Mouse (Mus musculus) intestine, embryonic 16.5 days (tissue): ENCODE measurements around the gene Asb6. TPM values are rescaled to one million over a fixed set of nuclear protein-coding genes. Genes with fewer than 3 reads are reported as not detected.
A peak's percentile ranks its signal among the peaks of the same experiment; 100 is the strongest.

Source experiments
- ATAC-seq: fragments of 200-750 bp; cut with Nextera tagmentation; 2 replicates; pipeline ENCODE4 v1.8.0; 2017; ENCODE audit warnings: moderate TSS enrichment, moderate library complexity
- H3K27ac ChIP-seq: fragments of 300-500 bp; sonication (generic); 2 replicates; pipeline ENCODE4 v1.5.1; 2014; ENCODE audit warnings: mild to moderate bottlenecking, low read length
- H3K27me3 ChIP-seq: fragments of 300-500 bp; sonication (generic); replicated peaks from 2 replicates; pipeline ENCODE4 v1.6.1; 2014; ENCODE audit warnings: low read length, control low read depth, mixed read lengths; ENCODE audit not compliant: control insufficient read depth, insufficient read depth
- H3K36me3 ChIP-seq: fragments of 300-500 bp; sonication (generic); 2 replicates; pipeline ENCODE4 v1.6.1; 2014; ENCODE audit warnings: low read length, control low read depth; ENCODE audit not compliant: control insufficient read depth, insufficient read depth
- H3K4me1 ChIP-seq: fragments of 300-500 bp; sonication (generic); 2 replicates; pipeline ENCODE4 v1.6.1; 2014; ENCODE audit warnings: low read length, control low read depth, mixed read lengths; ENCODE audit not compliant: control insufficient read depth, insufficient read depth
- H3K4me2 ChIP-seq: fragments of 300-500 bp; sonication (generic); 2 replicates; pipeline ENCODE4 v1.6.1; 2014; ENCODE audit warnings: low read depth, low read length, control low read depth
- H3K4me3 ChIP-seq: fragments of 300-500 bp; sonication (generic); 2 replicates; pipeline ENCODE4 v1.5.1; 2014; ENCODE audit warnings: mild to moderate bottlenecking, low read length
- H3K9ac ChIP-seq: fragments of 300-500 bp; sonication (generic); 2 replicates; pipeline ENCODE4 v1.6.1; 2014; ENCODE audit warnings: low read depth, low read length
- H3K9me3 ChIP-seq: fragments of 300-500 bp; sonication (generic); 2 replicates; pipeline ENCODE4 v1.6.1; 2016; ENCODE audit warnings: low read length, control low read depth; ENCODE audit not compliant: control insufficient read depth
- WGBS: fragments of 180-500 bp; shearing (Covaris S2); extraction: QIAGEN DNeasy Blood & Tissue Kit; methylation state at CpG from one replicate; pipeline ENCODE4 v1.1.7; 2014; 5-methylcytosine and 5-hydroxymethylcytosine counted together
- polyA plus RNA-seq: library from polyadenylated mRNA; unstranded; fragments of >200 nt; fragmentation: Nextera tagmentation; extraction: Ambion mirVana; gene quantifications from 2 replicates; pipeline ENCODE4 v1.2.1, GENCODE M21; 2015

The Asb6 gene
- 24.0 and 24.5 TPM in 2 replicates for polyA plus RNA-seq

DNA sequence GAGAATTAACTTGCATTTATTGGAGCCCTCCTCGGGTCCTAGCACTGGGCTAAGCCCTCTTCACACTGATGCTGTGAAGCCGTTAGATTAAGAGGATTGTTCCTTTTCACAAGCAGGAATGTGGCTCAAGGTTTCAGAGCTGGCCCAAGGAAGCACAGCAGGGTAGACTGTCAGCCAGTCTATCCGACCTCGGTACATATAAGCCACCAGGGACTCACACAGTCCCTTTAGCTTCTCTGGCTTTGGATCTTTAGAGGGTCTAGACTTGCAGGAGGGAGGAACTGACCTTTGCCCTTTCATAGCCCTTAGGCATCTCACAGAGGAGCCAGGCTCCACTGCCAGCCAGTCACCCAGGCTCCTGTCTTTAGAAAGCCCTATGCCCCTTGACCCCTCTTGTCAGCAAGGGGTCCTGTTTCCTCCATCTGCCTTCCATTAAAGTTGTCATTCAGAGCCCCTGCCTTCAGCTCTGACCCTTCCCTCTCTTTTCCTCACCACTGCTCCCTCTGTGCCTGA lies at the start of gene Asb6:
Gene Asb6 (minus strand): TSS at position 51 of the 513 bp plus-strand sequence.
- Histone ChIP-seq H3K4me1 (peaks cover 10% of the 10 kb centered on the region), H3K27ac (no peak within 1 kb of the TSS), H3K9me3 (no peaks in the 10 kb centered on the region), H3K27me3 (no peaks in the 10 kb centered on the region), H3K4me2 (no peak within 1 kb of the TSS), H3K9ac (no peak within 1 kb of the TSS), H3K36me3 (peaks cover 2% of the 10 kb centered on the region), H3K4me3 (no peak within 1 kb of the TSS)
- ATAC-seq = no peak
- WGBS = 26% methylated on average over 4 of the region's 4 CpGs

GRCm38 (mm10) chr2:30879481-30879880 lies 49.3 kb upstream of the Asb6 start:
- Histone ChIP-seq H3K4me1 (no peaks in the 10 kb centered on the region), H3K27ac (no peak overlapping the region), H3K4me3 (no peak overlapping the region), H3K4me2 (no peak overlapping the region), H3K9me3 (no peaks in the 10 kb centered on the region), H3K9ac (no peak overlapping the region), H3K27me3 (0 out of 2 replicates have a peak, but pooled peaks cover 2% of the 10 kb centered on the region), H3K36me3 (no peaks in the 10 kb centered on the region)
- ATAC-seq = no peak
- 89% methylated on average over 15 of the region's 15 CpGs for WGBS

- no peaks in the 10 kb centered on the region for H3K4me1 ChIP-seq
- H3K27ac ChIP-seq = no peak overlapping the region
- no peak overlapping the region for H3K4me3 ChIP-seq
- 0 out of 2 replicates have a peak, but pooled peaks cover 2% of the 10 kb centered on the region for H3K27me3 ChIP-seq
- H3K36me3 ChIP-seq = no peaks in the 10 kb centered on the region
- no peak overlapping the region for H3K4me2 ChIP-seq
- WGBS = 58% methylated on average over 11 of the region's 11 CpGs
- ATAC-seq = no peak
- H3K9ac ChIP-seq = no peak overlapping the region
- no peaks in the 10 kb centered on the region for H3K9me3 ChIP-seq
These were observed 45.7 kb upstream of the Asb6 start for GRCm38 (mm10) chr2:30875621-30876432.

GRCm38 (mm10) chr2:30875096-30875495 lies 45.0 kb upstream of the Asb6 start:
- Histone ChIP-seq H3K4me3 (no peak overlapping the region), H3K9me3 (no peaks in the 10 kb centered on the region), H3K4me1 (no peaks in the 10 kb centered on the region), H3K4me2 (no peak overlapping the region), H3K9ac (no peak overlapping the region), H3K36me3 (no peaks in the 10 kb centered on the region), H3K27me3 (0 out of 2 replicates have a peak, but pooled peaks cover 2% of the 10 kb centered on the region), H3K27ac (no peak overlapping the region)
- no peak for ATAC-seq
- WGBS = 68% methylated on average over 7 of the region's 7 CpGs

- H3K27ac ChIP-seq = no peak overlapping the region
- no peaks in the 10 kb centered on the region for H3K9me3 ChIP-seq
- H3K4me3 ChIP-seq = no peak overlapping the region
- H3K4me2 ChIP-seq = no peak overlapping the region
- H3K4me1 ChIP-seq = no peaks in the 10 kb centered on the region
- WGBS = 51% methylated on average over 10 of the region's 10 CpGs
- H3K27me3 ChIP-seq = 0 out of 2 replicates have a peak, but pooled peaks cover 2% of the 10 kb centered on the region
- H3K36me3 ChIP-seq = no peaks in the 10 kb centered on the region
- H3K9ac ChIP-seq = no peak overlapping the region
- no peak for ATAC-seq
These were observed 44.3 kb upstream of the Asb6 start for GRCm38 (mm10) chr2:30874445-30874844.

- H3K27me3 ChIP-seq = 0 out of 2 replicates have a peak, but pooled peaks cover 2% of the 10 kb centered on the region
- no peaks in the 10 kb centered on the region for H3K36me3 ChIP-seq
- no peak for ATAC-seq
- no peak overlapping the region for H3K4me2 ChIP-seq
- no peak overlapping the region for H3K9ac ChIP-seq
- H3K4me3 ChIP-seq = no peak overlapping the region
- WGBS = 72% methylated on average over 6 of the region's 6 CpGs
- H3K27ac ChIP-seq = no peak overlapping the region
- H3K4me1 ChIP-seq = no peaks in the 10 kb centered on the region
- H3K9me3 ChIP-seq = no peaks in the 10 kb centered on the region
These were observed 42.5 kb upstream of the Asb6 start for GRCm38 (mm10) chr2:30872669-30873068.

DNA sequence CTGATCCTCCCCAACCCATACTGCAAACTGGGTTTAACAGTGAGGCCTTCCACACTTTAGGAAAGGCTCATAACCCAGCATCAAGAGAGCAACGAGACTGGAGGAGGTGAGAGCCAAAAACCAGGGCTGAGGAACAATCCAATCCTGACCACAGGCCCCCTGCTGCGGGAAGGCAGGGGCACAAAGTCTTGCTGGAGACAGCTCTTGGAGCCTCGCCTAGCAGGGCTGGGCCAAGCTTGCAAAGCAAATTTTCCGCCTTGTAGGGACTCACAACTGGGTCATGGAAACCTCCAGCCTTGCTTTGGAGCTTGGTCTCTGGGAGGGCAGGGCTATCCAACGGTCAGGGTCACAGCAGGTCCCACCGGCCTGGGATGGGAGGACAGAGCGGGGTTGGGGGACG lies 40.7 kb upstream of the Asb6 start:
- Histone ChIP-seq H3K27ac (no peak overlapping the region), H3K27me3 (0 out of 2 replicates have a peak, but pooled peaks cover 2% of the 10 kb centered on the region), H3K4me2 (no peak overlapping the region), H3K9ac (no peak overlapping the region), H3K9me3 (no peaks in the 10 kb centered on the region), H3K36me3 (no peaks in the 10 kb centered on the region), H3K4me1 (no peaks in the 10 kb centered on the region), H3K4me3 (no peak overlapping the region)
- ATAC-seq = no peak
- 64% methylated on average over 8 of the region's 8 CpGs for WGBS

GRCm38 (mm10) chr2:30865426-30865825 lies 35.3 kb upstream of the Asb6 start:
- Histone ChIP-seq H3K9me3 (no peaks in the 10 kb centered on the region), H3K4me2 (peak overlapping the region; percentile 55; the same call in 1 of the 2 replicates), H3K27me3 (peaks cover 8% of the 10 kb centered on the region; the same call in 1 of the 2 replicates), H3K4me3 (no peak overlapping the region), H3K9ac (no peak overlapping the region), H3K36me3 (no peaks in the 10 kb centered on the region), H3K27ac (no peak overlapping the region), H3K4me1 (peaks cover 7% of the 10 kb centered on the region; the same call in 1 of the 2 replicates)
- WGBS = 58% methylated on average over 3 of the region's 3 CpGs
- no peak for ATAC-seq

DNA sequence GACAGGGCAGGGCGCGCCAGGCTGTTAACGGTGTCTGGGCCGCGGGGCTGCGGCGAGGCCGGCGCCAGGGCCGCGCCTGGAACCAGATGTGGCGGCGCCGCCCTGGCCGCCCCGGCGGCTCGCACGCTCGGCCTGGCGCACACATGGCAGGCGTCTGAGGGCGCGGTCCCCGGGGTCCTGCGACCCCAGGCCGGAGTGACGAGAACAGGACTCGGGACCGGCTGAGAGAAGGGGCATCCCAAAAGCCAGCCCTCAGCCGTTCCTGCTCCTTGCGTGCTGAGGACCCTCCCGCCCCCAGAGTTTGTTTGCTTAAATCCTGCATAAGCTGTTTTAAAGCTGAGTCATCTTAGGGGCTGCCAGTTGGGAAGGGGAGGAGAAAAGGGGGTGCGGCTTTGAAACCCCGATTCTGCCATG lies 34.8 kb upstream of the Asb6 start:
- ATAC-seq = peak; percentile 38
- peak overlapping the region; percentile 55 for H3K4me2 ChIP-seq
- peaks cover 8% of the 10 kb centered on the region; the same call in 1 of the 2 replicates for H3K27me3 ChIP-seq
- 2% methylated on average over 35 of the region's 35 CpGs for WGBS
- H3K27ac ChIP-seq = no peak overlapping the region
- H3K9me3 ChIP-seq = no peaks in the 10 kb centered on the region
- H3K36me3 ChIP-seq = no peaks in the 10 kb centered on the region
- H3K9ac ChIP-seq = peak overlapping the region; percentile 55
- peaks cover 7% of the 10 kb centered on the region; the same call in 1 of the 2 replicates for H3K4me1 ChIP-seq
- peak overlapping the region; percentile 38 for H3K4me3 ChIP-seq
